Mouse (Mus musculus): ENCODE data around the gene Polrmt.

Polrmt gene

DNA sequence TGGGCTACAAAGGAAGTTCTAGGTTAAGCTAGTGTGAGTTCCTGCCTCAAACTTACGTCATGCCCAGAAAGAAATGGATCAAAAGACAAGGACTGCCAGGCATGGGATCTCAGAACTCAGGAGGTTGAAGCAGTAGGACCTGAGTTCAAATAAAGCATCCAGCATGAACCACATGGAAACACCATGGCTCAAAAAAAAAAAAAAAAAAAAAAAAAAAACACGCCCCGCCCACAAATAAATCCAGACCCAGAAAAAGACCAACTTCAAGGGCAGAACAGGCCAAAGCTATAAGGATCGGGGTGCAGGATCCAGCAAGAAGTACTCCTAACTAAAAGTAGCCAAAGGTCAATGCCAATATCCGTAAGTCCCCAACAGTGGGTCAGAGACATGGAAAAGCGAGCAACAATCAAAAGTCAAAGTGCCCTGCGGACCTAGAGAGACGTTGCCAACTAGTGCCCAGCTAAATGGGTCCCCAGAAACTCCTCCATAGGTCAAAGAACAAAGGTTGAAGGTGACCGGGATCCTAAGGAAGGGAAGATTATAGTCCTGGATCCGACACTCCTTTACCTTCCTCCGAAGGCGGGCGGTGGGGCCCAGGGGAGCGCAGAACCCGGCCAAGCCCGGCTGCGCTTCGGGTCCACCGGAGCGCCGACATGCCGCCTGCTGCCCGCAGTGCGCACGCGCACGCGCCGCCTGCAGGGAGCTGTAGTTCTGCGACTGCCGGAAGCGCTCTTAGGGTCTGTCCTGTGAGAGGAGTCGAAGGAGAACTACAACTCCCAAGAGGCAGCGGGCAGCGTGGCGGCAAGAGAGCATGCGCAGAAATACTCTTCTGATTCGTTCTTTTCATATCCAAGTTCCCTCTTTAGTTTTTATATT lies at the start of gene Polrmt:
TSS of gene Polrmt (minus strand) at position 684 of the 876 bp plus-strand sequence.
- peak; percentile 98 for DNase-seq

DNA sequence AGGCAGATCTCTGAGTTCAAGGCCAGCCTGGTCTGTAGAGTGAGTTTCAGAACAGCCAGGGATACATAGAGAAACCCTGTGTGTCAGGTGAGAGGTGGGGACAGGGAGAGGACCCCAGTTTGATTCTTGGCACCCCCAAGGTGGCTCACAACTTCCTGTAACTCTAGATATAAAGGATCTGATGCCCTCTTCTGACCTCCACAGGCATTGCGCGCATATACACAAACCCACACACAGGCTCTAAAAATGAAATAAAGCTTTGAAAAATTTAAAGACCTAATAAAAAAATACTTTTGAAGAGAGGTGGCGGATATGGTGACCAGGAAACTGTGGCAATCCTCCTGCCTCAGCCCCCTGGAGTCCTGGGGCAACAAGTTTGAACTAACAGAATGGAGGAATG lies 49.5 kb upstream of the Polrmt start:
- DNase-seq, result no peak

DNA sequence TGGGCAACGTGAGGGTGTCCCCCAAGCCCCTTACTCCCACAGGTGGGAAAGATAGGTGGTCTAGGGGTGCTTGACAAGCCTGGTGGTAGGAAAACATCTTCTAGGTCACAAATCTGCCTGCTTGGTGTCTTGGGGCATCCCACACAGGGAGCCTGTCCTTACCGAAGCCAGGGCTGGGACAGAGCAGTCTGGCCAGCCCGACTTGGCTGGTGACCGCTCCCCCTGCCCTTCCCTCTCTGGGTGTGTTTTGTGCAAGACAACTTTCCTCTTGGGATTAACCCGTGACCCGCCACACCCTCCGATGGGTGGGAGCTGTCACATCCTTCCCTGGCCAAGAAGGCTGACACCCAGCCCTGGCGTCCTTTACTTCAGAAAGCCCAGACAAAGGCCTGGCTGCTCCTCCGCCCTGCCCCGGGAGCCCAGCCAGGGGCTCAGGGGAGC lies 48.1 kb upstream of the Polrmt start:
- no peak for DNase-seq

DNA sequence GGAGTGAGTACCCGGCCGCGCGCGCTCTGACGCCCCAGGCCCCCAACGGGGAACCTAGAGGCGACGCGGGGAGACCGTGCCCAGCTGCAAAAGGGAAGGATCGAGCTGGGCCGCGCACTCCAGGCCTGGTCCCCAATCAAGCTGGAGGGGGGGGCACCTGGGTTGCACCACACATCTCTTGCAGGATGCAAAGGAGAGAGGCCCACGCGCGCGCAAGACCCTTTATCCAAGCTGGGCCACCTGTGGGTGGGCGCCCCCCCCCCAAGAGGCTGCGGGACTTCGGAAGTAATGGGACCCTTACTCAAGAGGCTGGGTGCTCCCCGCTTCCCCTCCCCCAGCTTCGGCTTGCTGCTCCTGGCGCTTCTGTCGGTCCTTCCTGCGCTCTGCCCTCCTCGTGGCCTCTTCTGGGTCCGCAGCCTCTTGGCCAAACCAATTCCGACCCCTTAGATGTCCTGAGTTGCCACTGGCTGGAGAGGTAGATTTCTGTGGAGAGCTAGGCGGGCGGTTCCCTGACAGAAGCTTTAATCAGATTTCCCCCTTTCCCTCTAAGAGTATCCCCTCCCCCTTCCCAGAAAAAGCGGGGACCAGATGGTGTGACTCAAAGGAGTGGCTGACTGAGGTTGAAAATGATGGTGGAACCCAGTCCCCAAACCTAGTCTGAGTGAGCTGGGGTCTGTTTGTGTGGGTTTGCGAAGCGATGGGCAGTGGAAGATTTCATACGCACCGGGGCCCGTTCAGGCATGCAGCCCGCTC lies 47.5 kb upstream of the Polrmt start:
- peak; percentile 68 for DNase-seq

DNA sequence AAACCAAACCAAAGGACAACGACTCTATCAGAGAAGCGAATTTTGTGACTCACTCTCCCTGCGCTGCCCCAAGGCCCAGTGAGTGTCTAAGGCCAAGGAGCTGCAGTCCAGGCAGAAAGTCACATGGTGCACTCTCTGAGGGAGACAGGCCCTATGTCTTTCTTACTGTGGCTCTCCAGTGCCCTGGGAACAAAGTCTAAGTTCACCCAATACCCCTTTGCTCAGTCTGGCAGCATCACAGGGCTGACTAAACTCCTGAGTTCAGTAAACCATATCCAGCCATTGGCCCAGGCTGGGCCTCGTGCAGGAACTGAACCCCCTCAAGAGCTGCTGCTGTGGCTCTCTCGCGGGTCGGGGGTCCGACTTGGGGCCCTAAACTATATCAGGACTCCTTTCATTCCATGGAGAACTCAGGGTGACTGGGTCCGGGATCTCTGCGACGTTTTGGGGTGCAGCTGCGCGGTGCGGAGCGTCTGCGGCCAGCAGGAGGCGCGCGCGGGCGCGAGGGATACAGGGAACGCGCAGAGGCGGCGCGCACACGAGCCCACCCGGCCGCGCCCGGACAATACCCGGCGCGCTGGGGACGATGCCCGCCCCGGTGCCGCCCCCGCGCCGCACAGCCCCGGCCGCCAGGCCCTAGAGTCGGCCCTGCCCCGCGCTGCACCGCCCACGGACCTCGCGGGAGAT lies 46.8 kb upstream of the Polrmt start, which contains the start of gene Palm:
TSS of gene Palm (plus strand) at position 522 of the 687 bp plus-strand sequence.
- DNase-seq, result peak; percentile 85

DNA sequence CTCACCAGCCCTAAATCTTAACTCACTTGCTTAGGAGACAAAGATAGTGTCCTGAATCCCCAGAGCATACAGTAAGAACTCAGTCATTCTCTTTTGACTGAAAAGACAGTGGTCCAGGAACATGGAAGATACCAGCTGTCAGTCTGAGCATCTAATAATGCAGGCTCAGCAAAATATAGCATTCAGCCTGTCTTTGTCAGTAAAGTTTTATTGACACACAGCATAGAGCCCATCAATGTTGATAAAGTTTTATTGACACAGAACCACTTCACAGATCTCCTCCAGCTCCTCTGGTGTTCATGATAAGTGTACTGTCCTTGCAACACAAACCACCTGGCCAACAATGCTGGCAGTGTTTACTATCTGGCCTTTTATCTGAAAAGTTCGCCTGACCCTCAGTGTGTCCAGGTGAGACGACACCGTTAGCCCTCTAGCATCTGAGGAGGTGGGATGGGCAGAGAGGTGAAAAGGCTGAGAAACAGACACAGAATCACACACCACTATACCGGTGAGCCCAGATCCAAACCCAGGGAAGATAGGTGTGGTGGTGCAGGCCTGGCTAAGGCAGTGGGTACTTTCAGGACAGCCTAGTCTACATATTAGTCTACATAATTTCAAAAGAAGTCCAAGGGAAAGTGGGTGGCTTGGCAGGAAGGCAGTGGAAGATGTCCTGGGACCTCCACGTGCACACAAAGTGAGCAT lies 46.1 kb upstream of the Polrmt start:
- DNase-seq, result no peak

DNA sequence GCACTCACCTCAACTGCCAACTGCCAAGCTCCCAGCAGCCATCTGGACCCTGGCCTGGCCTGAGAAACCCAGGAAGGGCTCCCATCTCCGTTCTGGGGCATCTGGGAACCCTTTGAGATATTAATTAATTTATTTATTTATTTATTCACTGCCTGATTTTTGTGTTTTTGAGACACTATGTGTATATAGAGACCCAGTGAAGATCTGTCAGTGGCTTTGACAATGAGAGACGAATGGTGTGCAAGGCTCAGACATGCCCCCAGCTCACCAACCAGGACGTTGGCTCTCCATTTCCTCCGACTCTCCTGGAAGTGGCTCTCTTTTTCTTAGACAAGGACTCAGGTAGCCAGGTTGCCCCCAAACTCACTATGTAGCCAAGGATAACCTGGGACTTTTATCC lies 44.5 kb upstream of the Polrmt start, which contains the start of gene Prss57:
TSS of gene Prss57 (minus strand) at position 101 of the 400 bp plus-strand sequence.
- no peak for DNase-seq

DNA sequence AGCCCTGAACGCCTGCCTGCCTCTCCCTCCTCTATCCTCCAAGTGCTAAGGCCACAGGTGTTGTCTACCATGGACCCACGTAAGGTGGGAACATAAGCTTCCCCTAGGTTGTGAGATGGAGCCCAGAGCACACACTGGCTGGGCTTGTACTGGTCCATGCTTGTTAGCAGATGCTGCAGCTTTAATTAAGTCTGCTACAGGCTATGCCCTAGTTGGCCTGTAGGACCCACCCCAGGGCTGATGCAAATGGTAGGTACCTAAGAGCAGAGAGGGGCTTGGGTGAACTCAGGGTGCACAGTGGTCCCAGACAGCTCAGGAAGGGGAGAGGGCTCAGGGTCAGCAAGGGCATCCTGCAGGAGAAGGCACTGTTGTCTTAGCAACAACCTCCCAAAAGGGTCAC lies 43.2 kb upstream of the Polrmt start:
- no peak for DNase-seq

DNA sequence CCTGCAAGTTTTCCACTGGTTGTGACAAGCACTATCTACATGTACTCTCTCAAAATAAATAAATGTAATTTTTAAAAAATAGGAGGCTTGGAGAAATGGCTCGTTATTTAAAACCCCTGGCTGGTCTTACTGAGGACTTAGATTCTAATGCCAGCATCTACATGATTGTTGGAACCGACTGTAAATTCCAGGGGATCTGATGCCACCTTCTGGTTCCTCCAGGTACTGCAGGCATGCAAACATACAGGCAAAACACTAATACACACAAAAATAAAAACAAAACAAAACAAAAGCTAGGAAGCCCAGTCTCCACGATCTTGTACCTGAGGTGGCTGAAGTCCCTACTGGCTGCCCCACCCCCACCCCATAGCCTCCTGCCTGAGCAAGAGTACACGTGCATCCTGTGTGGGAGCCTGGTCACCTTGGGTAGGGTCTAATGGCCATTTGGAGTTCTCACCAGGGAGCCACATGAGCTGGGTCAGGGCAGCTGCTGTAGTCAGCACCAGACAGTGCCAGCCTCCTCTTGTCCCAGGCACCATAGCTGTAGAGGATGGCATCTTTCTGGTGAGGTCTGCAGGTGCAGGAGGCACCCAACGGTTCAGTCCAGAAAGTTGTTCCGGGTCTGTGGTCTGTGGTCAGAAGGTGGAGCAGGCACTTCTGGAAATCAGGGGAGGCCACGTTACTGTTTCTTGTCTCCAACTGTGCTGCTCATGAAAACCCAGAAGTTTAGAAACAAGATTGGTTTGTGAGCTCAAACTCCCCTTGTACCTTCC lies 42.2 kb upstream of the Polrmt start:
- peak; percentile 88 for DNase-seq

DNA sequence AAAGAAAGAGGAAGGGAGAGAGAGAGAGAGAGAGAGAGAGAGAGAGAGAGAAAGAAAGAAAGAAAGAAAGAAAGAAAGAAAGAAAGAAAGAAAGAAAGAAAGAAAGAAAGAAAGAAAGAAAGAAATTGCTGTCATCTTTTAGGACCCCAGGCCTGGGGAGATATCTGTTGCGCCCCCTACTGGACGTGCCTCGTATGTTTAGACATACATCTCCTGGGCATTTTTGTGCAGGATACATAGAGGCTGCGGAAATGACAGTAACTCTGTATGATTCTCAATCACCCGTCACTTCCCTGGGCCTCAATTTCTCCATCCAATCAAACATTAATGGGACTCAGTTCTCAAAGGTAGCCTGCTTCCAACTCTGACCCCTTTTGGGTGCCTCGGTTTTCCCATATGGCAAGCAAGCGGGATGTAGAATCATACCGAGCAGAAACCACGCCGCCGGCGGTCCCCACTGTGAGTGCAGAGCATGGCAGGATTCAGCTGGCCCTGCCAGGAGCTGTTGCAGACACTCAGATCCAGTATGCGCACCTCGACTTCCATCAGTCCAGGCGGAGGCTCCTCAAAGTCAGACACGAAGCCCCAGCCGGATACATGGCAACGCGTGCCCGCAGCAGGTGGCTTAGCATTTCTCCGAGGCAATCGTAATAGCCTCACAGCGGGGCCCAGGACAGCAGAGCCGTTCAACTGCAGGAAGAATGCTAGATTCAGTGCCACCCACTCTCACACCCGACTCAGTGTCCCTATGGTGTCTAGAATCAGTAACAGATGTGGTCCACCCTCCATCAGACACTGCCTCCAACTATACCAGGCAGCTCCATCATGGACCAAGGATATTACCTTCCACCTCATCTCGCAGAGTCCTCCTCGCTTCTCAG lies 37.8 kb upstream of the Polrmt start:
- DNase-seq, result no peak

DNA sequence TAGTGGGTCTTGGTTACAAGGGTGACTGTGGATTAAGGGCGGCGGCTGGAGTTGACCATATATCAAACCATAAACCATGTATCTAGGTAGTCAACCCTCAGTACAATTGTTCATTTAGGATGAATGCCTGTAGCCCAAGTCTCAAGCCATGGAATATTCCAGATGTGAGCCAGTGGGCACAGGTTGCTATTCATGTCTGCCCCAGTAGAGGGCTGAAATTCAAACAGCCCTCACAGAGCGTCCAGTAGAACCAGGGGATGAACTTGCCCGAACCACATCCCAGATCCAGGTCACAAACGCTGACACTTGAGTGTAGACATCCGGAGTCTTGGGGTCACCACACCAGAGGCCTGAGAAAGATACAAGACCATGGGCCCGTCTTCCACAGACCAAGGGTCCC lies 36.7 kb upstream of the Polrmt start:
- peak; percentile 44 for DNase-seq

DNA sequence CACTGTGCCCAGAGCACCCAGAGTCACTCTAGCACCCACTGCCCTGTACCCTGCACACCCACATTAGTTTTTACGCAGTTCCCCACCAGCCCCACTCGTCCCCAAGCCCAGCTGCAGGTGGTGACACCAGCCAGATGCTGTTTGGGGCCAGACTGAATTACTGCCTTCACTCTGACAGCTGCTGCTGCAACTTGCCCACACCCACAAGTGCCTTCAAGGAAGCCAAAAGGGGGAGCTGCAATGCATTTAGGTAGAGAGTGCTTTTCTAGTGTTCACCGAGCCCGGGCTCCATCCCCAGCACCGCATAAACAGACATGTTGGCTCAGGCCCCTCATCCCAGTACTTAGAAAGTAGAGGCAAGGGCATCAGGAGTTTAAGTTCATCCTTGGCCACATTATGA lies 35.6 kb upstream of the Polrmt start:
- peak; percentile 51 for DNase-seq

DNA sequence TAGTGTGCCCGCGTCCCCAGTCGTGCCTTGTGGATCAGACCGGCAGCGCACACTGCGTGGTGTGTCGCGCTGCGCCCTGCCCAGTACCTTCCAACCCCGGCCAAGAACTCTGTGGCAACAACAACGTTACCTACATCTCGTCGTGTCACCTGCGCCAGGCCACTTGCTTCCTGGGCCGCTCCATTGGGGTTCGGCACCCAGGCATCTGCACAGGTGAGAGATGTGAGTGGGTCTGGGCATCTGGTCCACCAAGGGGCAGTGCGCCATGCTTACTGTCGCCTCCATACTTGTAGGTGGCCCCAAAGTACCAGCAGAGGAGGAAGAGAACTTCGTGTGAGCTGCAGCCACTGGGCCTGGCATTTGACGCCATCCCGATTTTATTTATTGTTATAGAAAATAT lies 34.8 kb upstream of the Polrmt start:
- peak; percentile 66 for DNase-seq

DNA sequence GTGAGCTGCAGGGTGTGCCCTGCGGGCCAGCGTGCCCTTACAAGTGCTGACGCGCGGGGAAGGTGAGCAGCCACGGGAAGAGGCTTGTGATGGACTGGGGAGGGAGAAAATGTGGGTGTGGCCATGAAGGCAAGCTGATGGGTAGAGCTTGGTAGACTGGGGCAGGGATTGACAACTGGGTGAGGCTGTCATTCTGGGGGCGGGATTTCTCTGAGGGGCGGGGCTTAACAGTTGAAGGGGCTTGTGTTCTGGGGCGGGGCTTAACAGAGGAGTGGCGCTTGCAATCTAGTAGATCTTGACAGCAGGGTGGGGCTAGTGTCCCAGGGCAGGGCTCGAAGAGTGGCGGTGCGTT lies 34.3 kb upstream of the Polrmt start:
- DNase-seq, result no peak

DNA sequence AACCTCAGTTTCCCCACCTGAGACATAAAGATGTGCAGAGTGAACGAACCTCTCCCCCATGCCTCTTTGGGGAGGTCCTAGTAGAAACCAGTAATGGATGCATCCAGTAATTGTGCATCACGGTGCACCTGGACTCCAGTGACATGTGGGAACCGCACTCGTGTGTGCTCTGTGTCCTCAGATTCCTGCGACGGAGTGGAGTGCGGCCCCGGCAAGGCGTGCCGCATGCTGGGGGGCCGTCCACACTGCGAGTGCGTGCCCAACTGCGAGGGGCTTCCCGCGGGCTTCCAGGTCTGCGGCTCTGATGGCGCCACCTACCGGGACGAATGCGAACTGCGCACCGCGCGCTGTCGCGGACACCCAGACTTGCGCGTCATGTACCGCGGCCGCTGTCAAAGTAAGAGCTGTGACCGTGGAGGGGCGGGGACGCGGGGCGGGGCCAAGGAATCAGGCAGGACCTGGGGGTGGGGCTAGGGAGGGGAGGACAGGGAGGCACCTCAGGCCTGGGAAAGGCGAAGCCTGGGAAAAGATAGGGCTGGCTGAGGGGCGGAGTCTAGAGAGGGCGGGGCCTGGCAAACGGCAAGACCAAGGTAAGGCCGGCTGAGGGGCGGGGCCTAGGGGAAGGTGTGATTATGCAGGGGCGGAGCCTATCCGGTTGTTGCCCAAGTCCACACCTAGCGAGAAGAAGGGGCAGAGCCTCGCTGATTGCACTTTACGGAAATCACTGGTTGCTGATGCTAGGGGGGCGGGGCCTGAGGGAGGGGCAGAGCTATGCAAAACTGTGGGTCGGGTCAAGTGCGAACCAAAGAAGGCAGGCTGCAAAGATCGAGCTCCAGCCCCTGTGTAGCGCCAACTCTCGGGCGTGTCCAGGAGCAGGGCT lies 33.6 kb upstream of the Polrmt start:
- DNase-seq, result peak; percentile 98

DNA sequence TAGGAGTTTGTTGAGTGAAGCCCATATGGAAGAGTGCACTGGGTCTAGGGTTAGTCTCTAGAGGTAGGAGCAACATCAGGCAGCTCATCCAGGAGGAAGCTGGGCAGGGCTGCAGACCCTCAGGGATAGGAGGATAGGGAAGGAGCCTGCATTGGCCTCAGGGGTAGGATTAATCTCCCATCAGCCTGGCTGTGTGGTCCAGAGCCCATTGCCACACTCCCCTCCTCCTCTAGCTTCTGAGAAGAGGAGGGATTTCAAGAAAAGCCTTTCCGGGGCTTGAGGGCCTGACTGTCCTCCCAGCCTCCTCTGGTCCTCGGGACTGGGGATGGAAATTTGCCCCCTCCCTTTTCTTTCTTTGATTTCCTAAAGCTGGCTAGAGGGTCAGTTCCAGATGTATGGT lies 32.8 kb upstream of the Polrmt start:
- DNase-seq, result no peak

DNA sequence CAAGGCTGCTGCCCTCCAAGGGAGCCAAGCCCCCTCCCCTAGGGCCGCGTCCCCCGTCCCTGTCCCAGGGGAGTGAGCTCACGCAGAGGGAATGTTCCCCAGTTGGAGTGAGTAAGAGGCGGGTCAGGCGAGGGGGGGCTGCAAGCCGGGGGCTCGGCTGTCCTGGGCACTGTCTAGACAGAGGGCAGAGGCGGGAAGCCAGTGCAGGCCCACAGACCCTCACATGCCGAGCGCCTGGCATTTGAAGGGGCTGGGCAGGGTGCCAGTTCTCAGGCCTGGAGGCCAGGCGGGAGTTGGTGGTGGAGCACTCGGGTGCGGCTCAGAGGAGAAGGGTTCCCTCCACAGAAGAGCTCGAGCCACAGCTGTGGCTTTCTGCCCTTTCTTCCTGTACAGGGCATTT lies 31.6 kb upstream of the Polrmt start:
- DNase-seq, result peak; percentile 52

DNA sequence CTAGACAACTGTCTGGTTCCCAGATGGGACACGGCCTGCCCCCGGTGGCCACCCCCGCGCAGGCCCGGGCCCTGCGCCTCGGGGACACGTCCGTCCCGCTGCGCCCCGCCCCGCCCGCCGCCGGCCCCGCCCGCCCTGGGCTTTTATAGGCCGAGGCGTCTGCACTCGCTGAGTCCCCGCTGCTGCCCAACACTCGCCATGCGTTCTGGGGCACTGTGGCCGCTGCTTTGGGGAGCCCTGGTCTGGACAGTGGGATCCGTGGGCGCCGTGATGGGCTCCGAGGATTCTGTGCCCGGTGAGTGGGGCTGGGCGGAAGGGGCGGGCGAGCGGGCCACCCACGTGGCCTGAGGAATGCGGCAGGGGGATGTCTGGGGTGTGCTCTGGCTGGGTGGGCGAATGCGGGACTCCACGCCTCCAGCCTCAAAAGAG lies 30.7 kb upstream of the Polrmt start, which contains the start of gene Fstl3:
TSS of gene Fstl3 (plus strand) at position 170 of the 429 bp plus-strand sequence.
- no peak for DNase-seq

DNA sequence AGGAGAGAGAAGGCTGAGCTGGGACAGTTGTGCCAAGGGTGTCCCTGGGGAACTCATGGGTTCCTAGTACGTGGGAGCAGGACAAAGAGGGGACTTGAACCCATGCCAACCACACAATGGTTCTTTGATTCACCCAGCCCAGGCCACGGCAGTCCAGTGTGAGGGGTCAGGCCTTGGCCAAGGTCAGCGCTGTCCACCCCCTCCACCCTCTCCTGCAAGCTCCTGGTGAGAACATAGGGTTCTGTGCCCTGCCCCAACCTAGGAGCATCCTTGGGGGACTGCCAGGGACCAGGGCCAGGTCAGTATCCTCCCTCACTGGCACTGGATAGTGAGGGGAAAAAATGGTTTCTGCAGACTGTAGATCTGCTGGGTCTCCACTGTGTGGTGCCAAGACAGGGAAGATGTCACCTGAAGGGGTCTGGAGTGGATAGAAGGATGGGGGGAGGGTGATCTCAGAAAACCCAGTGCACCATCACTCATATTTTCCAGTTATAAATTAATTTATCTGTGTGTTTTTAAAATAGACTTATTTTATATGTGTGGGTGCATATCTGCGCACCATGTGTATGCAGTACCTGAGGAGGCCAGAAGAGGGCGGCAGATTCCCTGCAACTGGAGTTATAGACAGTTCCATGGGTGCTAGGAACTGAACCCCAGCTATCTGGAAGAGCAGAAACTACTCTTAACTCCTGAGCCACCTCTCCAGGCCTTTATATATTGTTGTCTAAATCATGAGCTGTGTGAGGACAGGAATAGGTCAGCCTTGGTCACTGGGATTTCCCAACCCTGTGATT lies 28.3 kb upstream of the Polrmt start:
- no peak for DNase-seq
